ENCODE assay signal across 22 mouse cellular contexts in genomic region chr2:160908607-160909006, GRCm38 (mm10). TPM values are rescaled to one million over a fixed set of nuclear protein-coding genes. Genes with fewer than 3 reads are reported as not detected.
A peak's percentile ranks its signal among the peaks of the same experiment; 100 is the strongest.
DNase-seq lines count a peak whose midpoint lies in the region; ATAC-seq and TF ChIP-seq lines count a peak whose summit lies in the region.
"Had no signal": no experiment of that assay in that cellular context is flagged by ENCODE, and none has a peak within 500 bp of the region (broad histone marks: within the 10 kb centered on the region; RNA-seq: fewer than 3 reads in every experiment).

No protein-coding gene starts in this region.

- ATAC-seq in heart, postnatal 0 days (ENCODE audit: insufficient read depth, low read depth), result peak; percentile 18; the same call in 1 of the 2 replicates
- ATAC-seq: forebrain, embryonic 13.5 days; intestine, postnatal 0 days; midbrain, embryonic 13.5 days had no signal

- peaks cover 8% of the 10 kb centered on the region; the same call in 1 of the 2 replicates for H3K4me1 ChIP-seq in heart, postnatal 0 days (ENCODE audit: control insufficient read depth, insufficient read depth)
- H3K4me1 ChIP-seq in E14TG2a.4 (replicated peaks; ENCODE audit: low read depth, low read length), result peaks cover 20% of the 10 kb centered on the region

- no peaks in the 10 kb centered on the region for H3K9me3 ChIP-seq in heart, postnatal 0 days (replicated peaks; ENCODE audit: control insufficient read depth, low read length)
- H3K9me3 ChIP-seq in E14TG2a.4 (ENCODE audit: low read length), result no peaks in the 10 kb centered on the region
- H3K9me3 ChIP-seq: forebrain, embryonic 13.5 days; heart, embryonic 12.5 days; limb, embryonic 12.5 days; megakaryocyte, embryonic 14.5 days; midbrain, embryonic 13.5 days had no signal

- H3K4me2 ChIP-seq in heart, postnatal 0 days (ENCODE audit: low read depth, low read length), result no peak overlapping the region
- H3K4me2 ChIP-seq: forebrain, embryonic 13.5 days; heart, embryonic 12.5 days; limb, embryonic 12.5 days; midbrain, embryonic 13.5 days had no signal

- H3K4me3 ChIP-seq in heart, postnatal 0 days (ENCODE audit: low read depth, low read length), result no peak overlapping the region
- H3K4me3 ChIP-seq in E14TG2a.4 (replicated peaks; ENCODE audit: low read length), result peak overlapping the region; percentile 32
- H3K4me3 ChIP-seq: forebrain, embryonic 13.5 days; heart, embryonic 12.5 days; layer of hippocampus, adult 2 months; limb, embryonic 12.5 days; megakaryocyte, embryonic 14.5 days; midbrain, embryonic 13.5 days had no signal

- no peak for TF ChIP-seq CTCF in heart, postnatal 0 days (IDR thresholded peaks at IDR 0.05; ENCODE audit: low read depth)
- TF ChIP-seq CTCF in E14TG2a.4 (conservative IDR thresholded peaks at IDR 0.05; ENCODE audit: low read length), result no peak

- peak; percentile 27 for DNase-seq in cerebellum, adult 11 months
- no peak for DNase-seq in cerebellum, postnatal 4 days (ENCODE audit: low spot score in 2 of 2)
- DNase-seq in heart, postnatal 0 days (ENCODE audit: low spot score), result no peak
- DNase-seq in heart, adult 8-10 months (ENCODE audit: low spot score), result no peak
- peak; percentile 36 to 53 for DNase-seq in adrenal gland, postnatal 36 days
- no peak for DNase-seq in testis, postnatal 14 days (ENCODE audit: low spot score)
- DNase-seq: heart, adult 11 months; heart, postnatal 14 days; kidney, postnatal 25 days had no signal

- H3K9ac ChIP-seq in heart, postnatal 0 days (replicated peaks; ENCODE audit: low read depth, low read length), result no peak overlapping the region
- H3K9ac ChIP-seq: forebrain, embryonic 13.5 days; heart, embryonic 12.5 days; limb, embryonic 12.5 days; liver, embryonic 14.5 days; midbrain, embryonic 13.5 days had no signal

- TF ChIP-seq EP300 in heart, postnatal 0 days (IDR thresholded peaks at IDR 0.05; ENCODE audit: low read depth), result no peak

- H3K27ac ChIP-seq in heart, postnatal 0 days (ENCODE audit: low read depth), result no peak overlapping the region
- H3K27ac ChIP-seq: forebrain, embryonic 13.5 days; layer of hippocampus, adult 2 months; limb, embryonic 12.5 days; liver, embryonic 14.5 days; midbrain, embryonic 13.5 days; stomach, postnatal 0 days had no signal

- peaks cover 59% of the 10 kb centered on the region for H3K27me3 ChIP-seq in heart, postnatal 0 days (ENCODE audit: control insufficient read depth, insufficient read depth, low read length)
- H3K27me3 ChIP-seq in E14TG2a.4 (ENCODE audit: insufficient read depth, low read length), result peaks cover 74% of the 10 kb centered on the region

- WGBS in heart, postnatal 0 days, result 43% methylated on average over 18 of the region's 18 CpGs

- no peaks in the 10 kb centered on the region for H3K36me3 ChIP-seq in heart, postnatal 0 days (replicated peaks; ENCODE audit: control insufficient read depth, insufficient read depth, low read length)
- H3K36me3 ChIP-seq in E14TG2a.4 (ENCODE audit: insufficient read depth, low read length), result peaks cover 7% of the 10 kb centered on the region; the same call in 1 of the 2 replicates
- H3K36me3 ChIP-seq: G1E; heart, embryonic 12.5 days; midbrain, embryonic 13.5 days had no signal

RNA-seq across cellular contexts. Expression of gene Emilin3, which starts 3.5 kb away (rescaled TPM):
- total RNA-seq in heart, postnatal 0 days (2014; rRNA removed; ENCODE audit: low replicate concordance), result 0.15 and 0.84 TPM in 2 replicates
- 0.10 and 0.23 TPM in 2 replicates for polyA plus RNA-seq in heart, postnatal 0 days (2015; fragmentation: Nextera tagmentation; extraction: Ambion mirVana)
- total RNA-seq in heart, adult 8-10 months (2022), result 1 to 10 TPM in 3 of 4 experiments, under 1 TPM in 1; 0.57 to 3.0 (median 1.9) TPM
- total RNA-seq in adrenal gland, postnatal 36 days (2021), result not detected
- total RNA-seq: monocyte, adult 5-6 weeks; neutrophil, adult 5-6 weeks had no signal
- polyA plus RNA-seq: G1E had no signal

RNA-seq across cellular contexts. Expression of gene Lpin3, which starts 28.1 kb away (rescaled TPM):
- total RNA-seq in heart, postnatal 0 days (2014; rRNA removed; ENCODE audit: low replicate concordance), result 1.1 and 5.1 TPM in 2 replicates
- 0.99 and 1.5 TPM in 2 replicates for polyA plus RNA-seq in heart, postnatal 0 days (2015; fragmentation: Nextera tagmentation; extraction: Ambion mirVana)
- 1 to 10 TPM; 3.6 to 6.6 (median 4.9) TPM for total RNA-seq in heart, adult 8-10 months (2022)
- 10 to 100 TPM; 22.9 to 71.7 TPM for total RNA-seq in adrenal gland, postnatal 36 days (2021)
- total RNA-seq: monocyte, adult 5-6 weeks; neutrophil, adult 5-6 weeks had no signal

RNA-seq across cellular contexts. Expression of gene Zhx3, which starts 35.8 kb away (rescaled TPM):
- 14.2 and 18.3 TPM in 2 replicates for total RNA-seq in heart, postnatal 0 days (2014; rRNA removed; ENCODE audit: low replicate concordance)
- 4.7 and 5.1 TPM in 2 replicates for polyA plus RNA-seq in heart, postnatal 0 days (2015; fragmentation: Nextera tagmentation; extraction: Ambion mirVana)
- total RNA-seq in heart, adult 8-10 months (2022), result 10 to 100 TPM; 32.2 to 35.5 (median 33.1) TPM
- 100 to 1,000 TPM in 1 of 2 experiments, 10 to 100 TPM in 1; 60.4 to 116 TPM for total RNA-seq in adrenal gland, postnatal 36 days (2021)

Comparison
In these comparisons a context has a peak if more than half of its experiments do, and no peak if none do; other contexts are left out.
1. DNase-seq: peak in cerebellum, adult 11 months (single experiment) and adrenal gland, postnatal 36 days (2 of 2); none in cerebellum, postnatal 4 days (0 of 2), heart, postnatal 0 days (single experiment), heart, adult 8-10 months (single experiment) and testis, postnatal 14 days (single experiment).